Mouse (Mus musculus) CH12.LX (cell line): ENCODE measurements around the gene Srsf5. TPM values are rescaled to one million over a fixed set of nuclear protein-coding genes. Genes with fewer than 3 reads are reported as not detected.

ENCODE experiments used
- DNase-seq: peaks from one replicate; pipeline ENCODE4 v3.0.0-alpha.2; 2013; ENCODE audit errors: extremely low read depth
- H3K27ac ChIP-seq: 2 replicates; pipeline ENCODE4 v1.5.1; 2012; ENCODE audit warnings: low read depth, mild to moderate bottlenecking, control low read depth, moderate library complexity; ENCODE audit not compliant: insufficient read depth
- H3K27me3 ChIP-seq: replicated peaks from 2 replicates; pipeline ENCODE3; 2012; ENCODE audit warnings: inconsistent platforms
- H3K36me3 ChIP-seq, 2 experiments: replicated peaks in 1 of 2; 2 replicates each; pipeline versions ENCODE3 to v1.6.1; 2012; ENCODE audit warnings: inconsistent platforms in 1 of 2, low read length in 1 of 2, mild to moderate bottlenecking in 1 of 2, mixed read lengths in 1 of 2, moderate library complexity in 1 of 2; ENCODE audit not compliant: control insufficient read depth in 1 of 2, insufficient read depth in 1 of 2
- H3K4me1 ChIP-seq, 2 experiments: 2 replicates each; pipeline ENCODE4 v1.6.1; 2012; ENCODE audit warnings: inconsistent platforms in 1 of 2, moderate library complexity in 1 of 2; ENCODE audit not compliant: insufficient read depth in 2 of 2, control insufficient read depth in 1 of 2
- H3K4me2 ChIP-seq: 2 replicates; pipeline ENCODE4 v1.6.1; 2012; ENCODE audit warnings: low read depth, mild to moderate bottlenecking, control low read depth; ENCODE audit not compliant: poor library complexity, insufficient read depth, severe bottlenecking
- H3K4me3 ChIP-seq, 3 experiments: fragments of 150-350 bp in 1 of 3; sonication (generic) in 1 of 3; replicated peaks in 1 of 3; 2 replicates each; pipeline versions ENCODE3 to v1.5.1; 2011 to 2012; ENCODE audit warnings: low read depth in 2 of 3, low read length in 2 of 3, mild to moderate bottlenecking in 2 of 3, moderate library complexity in 2 of 3, control low read depth in 1 of 3, improper control_type of control experiment in 1 of 3, inconsistent platforms in 1 of 3, mixed read lengths in 1 of 3; ENCODE audit not compliant: poor library complexity in 1 of 3
- H3K79me2 ChIP-seq: replicated peaks from 2 replicates; pipeline ENCODE4 v1.6.1; 2012; ENCODE audit warnings: mild to moderate bottlenecking, moderate library complexity; ENCODE audit not compliant: control insufficient read depth, poor library complexity, insufficient read depth, severe bottlenecking; ENCODE audit errors: extremely low read depth
- H3K9ac ChIP-seq: 2 replicates; pipeline ENCODE4 v1.6.1; 2012; ENCODE audit warnings: low read depth, mild to moderate bottlenecking, control low read depth, moderate library complexity; ENCODE audit not compliant: insufficient read depth
- H3K9me3 ChIP-seq: replicated peaks from 2 replicates; pipeline ENCODE3; 2012; ENCODE audit warnings: low read length, inconsistent platforms, mixed read lengths
- BHLHE40 ChIP-seq: IDR thresholded peaks from 2 replicates; pipeline ENCODE4 v1.6.1; 2011; ENCODE audit warnings: mild to moderate bottlenecking, low read depth, low read length, improper control_type of control experiment
- CTCF ChIP-seq, 2 experiments: IDR thresholded peaks in 1 of 2; conservative IDR thresholded peaks in 1 of 2; 2 replicates each; pipeline ENCODE4 v1.5.1; 2011 to 2012; ENCODE audit warnings: low read depth in 2 of 2, low read length in 2 of 2, improper control_type of control experiment in 1 of 2, inconsistent platforms in 1 of 2, mild to moderate bottlenecking in 1 of 2, moderate library complexity in 1 of 2
- E2F4 ChIP-seq: IDR thresholded peaks from 2 replicates; pipeline ENCODE4 v1.6.1; 2011; ENCODE audit warnings: low read depth, low read length, improper control_type of control experiment; ENCODE audit not compliant: insufficient replicate concordance
- EP300 ChIP-seq: IDR thresholded peaks from 2 replicates; pipeline ENCODE4 v1.6.1; 2011; ENCODE audit warnings: low read length, improper control_type of control experiment
- ETS1 ChIP-seq: conservative IDR thresholded peaks from 2 replicates; pipeline ENCODE4 v1.6.1; 2012; ENCODE audit warnings: low read depth, mild to moderate bottlenecking, inconsistent platforms, low read length, improper control_type of control experiment, moderate library complexity
- GABPA ChIP-seq: IDR thresholded peaks from 2 replicates; pipeline ENCODE4 v1.6.1; 2012; ENCODE audit warnings: low read depth, low read length, improper control_type of control experiment, inconsistent platforms; ENCODE audit not compliant: insufficient replicate concordance
- HCFC1 ChIP-seq: IDR thresholded peaks from 2 replicates; pipeline ENCODE4 v1.6.1; 2012; ENCODE audit warnings: low read depth, mild to moderate bottlenecking, inconsistent platforms, low read length, improper control_type of control experiment
- IRF4 ChIP-seq: IDR thresholded peaks from 2 replicates; pipeline ENCODE4 v1.6.1; 2014; ENCODE audit warnings: low read depth, mild to moderate bottlenecking, inconsistent platforms, low read length, improper control_type of control experiment
- JUND ChIP-seq: conservative IDR thresholded peaks from 2 replicates; pipeline ENCODE4 v1.6.1; 2011; ENCODE audit warnings: low read depth, low read length, improper control_type of control experiment
- KAT2A ChIP-seq: IDR thresholded peaks from 2 replicates; pipeline ENCODE4 v1.6.1; 2012; ENCODE audit warnings: low read length, improper control_type of control experiment, inconsistent platforms; ENCODE audit not compliant: insufficient replicate concordance
- MAZ ChIP-seq: IDR thresholded peaks from 2 replicates; pipeline ENCODE4 v1.6.1; 2012; ENCODE audit warnings: low read depth, mild to moderate bottlenecking, inconsistent platforms, low read length, improper control_type of control experiment, moderate library complexity
- MEF2A ChIP-seq: IDR thresholded peaks from 2 replicates; pipeline ENCODE4 v1.6.1; 2014; ENCODE audit warnings: low read depth, mild to moderate bottlenecking, inconsistent platforms, low read length, improper control_type of control experiment, borderline replicate concordance
- MXI1 ChIP-seq: IDR thresholded peaks from 2 replicates; pipeline ENCODE4 v1.6.1; 2011; ENCODE audit warnings: mild to moderate bottlenecking, low read depth, low read length, improper control_type of control experiment
- MYC ChIP-seq: IDR thresholded peaks from 2 replicates; pipeline ENCODE4 v1.6.1; 2011; ENCODE audit warnings: low read depth, mild to moderate bottlenecking, improper control_type of control experiment, low read length
- PAX5 ChIP-seq: IDR thresholded peaks from 2 replicates; pipeline ENCODE4 v1.6.1; 2012; ENCODE audit warnings: low read length, inconsistent platforms, mixed read lengths
- POLR2AphosphoS2 ChIP-seq: IDR thresholded peaks from 2 replicates; pipeline ENCODE4 v1.6.1; 2011; ENCODE audit warnings: low read depth, low read length, improper control_type of control experiment
- RAD21 ChIP-seq: IDR thresholded peaks from 2 replicates; pipeline ENCODE4 v1.6.1; 2011; ENCODE audit warnings: low read depth, mild to moderate bottlenecking, low read length, improper control_type of control experiment, moderate library complexity
- SMC3 ChIP-seq: IDR thresholded peaks from 2 replicates; pipeline ENCODE4 v1.6.1; 2011; ENCODE audit warnings: low read depth, low read length, improper control_type of control experiment
- TCF12 ChIP-seq: IDR thresholded peaks from 2 replicates; pipeline ENCODE4 v1.6.1; 2014; ENCODE audit warnings: low read depth, mild to moderate bottlenecking, inconsistent platforms, low read length, improper control_type of control experiment
- USF1 ChIP-seq: IDR thresholded peaks from 2 replicates; pipeline ENCODE4 v1.6.1; 2014; ENCODE audit warnings: low read depth, mild to moderate bottlenecking, inconsistent platforms, low read length, improper control_type of control experiment
- USF2 ChIP-seq: conservative IDR thresholded peaks from 2 replicates; pipeline ENCODE4 v1.6.1; 2011; ENCODE audit warnings: low read depth, low read length, improper control_type of control experiment
- ZMIZ1 ChIP-seq: IDR thresholded peaks from 2 replicates; pipeline ENCODE4 v1.6.1; 2012; ENCODE audit warnings: low read depth, mild to moderate bottlenecking, inconsistent platforms, low read length, improper control_type of control experiment
- ZNF384 ChIP-seq: IDR thresholded peaks from 2 replicates; pipeline ENCODE4 v1.6.1; 2012; ENCODE audit warnings: low read depth, low read length, improper control_type of control experiment, inconsistent platforms
- dilution Hi-C: fragments of 300-500 bp; cut with MboI; formaldehyde crosslinking; loops from 2 replicates; pipeline ENCODE4 v1.14.3; 2020; ENCODE audit warnings: low sequenced_read_pairs; ENCODE audit not compliant: extremely low pct_unique_long_range_greater_than_20kb, extremely low pct_ligation_motif_present
- in situ Hi-C: fragments of 300-500 bp; cut with MboI; formaldehyde crosslinking; loops from 3 replicates; pipeline ENCODE4 v1.14.3; 2019; ENCODE audit warnings: low sequenced_read_pairs, low pct_ligation_motif_present, low pct_unique_long_range_greater_than_20kb, mixed read lengths
- polyA plus RNA-seq: library from polyadenylated mRNA; unstranded; fragments of >175 nt; gene quantifications from 2 replicates; pipeline ENCODE4 v1.2.1, GENCODE M21; 2012; ENCODE audit warnings: low read depth; ENCODE audit not compliant: insufficient read length
- total RNA-seq, 2 experiments: library from RNA; depleted of rRNA; stranded (reverse); fragments of 300-350 nt in 1 of 2; fragments of >200 nt in 1 of 2; gene quantifications; 2 replicates each; pipeline ENCODE4 v1.2.3; 2012 to 2014

Gene Srsf5
- total and polyA plus RNA-seq, 3 experiments: 260 to 549 (median 459) TPM

DNA sequence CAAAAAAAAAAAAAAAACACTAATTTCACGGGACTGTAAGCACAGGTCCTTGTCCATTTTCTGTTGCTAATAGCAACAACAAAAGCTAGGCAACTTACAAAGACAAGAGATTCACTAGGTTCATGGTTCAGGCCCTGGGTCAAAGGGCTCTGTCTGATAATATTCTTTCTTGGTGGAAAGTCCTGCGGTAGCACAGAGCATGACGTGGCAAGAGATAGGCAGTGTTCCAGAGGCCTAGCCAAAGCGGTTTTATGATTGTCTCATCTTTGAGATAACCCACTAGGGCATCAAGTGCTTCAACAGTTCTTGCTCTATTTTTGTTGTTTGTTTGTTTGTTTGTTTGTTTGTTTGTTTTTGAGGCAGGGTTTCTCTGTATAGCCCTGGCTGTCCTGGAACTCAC, 18.8 kb upstream of the Srsf5 start:
- TF ChIP-seq JUND: no peak
- no peak for TF ChIP-seq MEF2A
- no peak for TF ChIP-seq POLR2AphosphoS2
- no peak for TF ChIP-seq PAX5
- no peak for TF ChIP-seq MAZ
- no peak for TF ChIP-seq ETS1
- no peak for TF ChIP-seq GABPA
- TF ChIP-seq RAD21: no peak
- TF ChIP-seq MXI1: no peak
- TF ChIP-seq E2F4: no peak
- TF ChIP-seq ZNF384: no peak
- TF ChIP-seq USF2: no peak
- TF ChIP-seq, all 38 proteins: peak for 0
- Histone ChIP-seq H3K4me1 (peaks cover 0 to 2% of the 10 kb centered on the region in 2 experiments; a peak in 1 of 4 replicates), H3K79me2 (no peaks in the 10 kb centered on the region), H3K36me3 (no peaks in the 10 kb centered on the region), H3K9me3 (no peaks in the 10 kb centered on the region), H3K27me3 (no peaks in the 10 kb centered on the region), H3K9ac (no peak overlapping the region), H3K27ac (no peak overlapping the region), H3K4me3 (no peak overlapping the region), H3K4me2 (no peak overlapping the region)
- no peak for DNase-seq
- in situ Hi-C loops (no loop called here), dilution Hi-C loops (no loop called here)

GRCm38 (mm10) chr12:80927518-80927917, 17.8 kb upstream of the Srsf5 start:
- DNase-seq: no peak
- H3K9ac ChIP-seq: no peak overlapping the region
- TF ChIP-seq MXI1 (no peak), HCFC1 (no peak), IRF4 (no peak), CTCF (conservative IDR thresholded peaks at IDR 0.05 in 1 of 2, IDR thresholded peaks at IDR 0.05 in 1 of 2; ENCODE audit: low read depth in 2 of 2, low read length in 2 of 2) (no peak), USF1 (no peak), KAT2A (no peak), ETS1 (no peak), GABPA (no peak), MYC (no peak), SMC3 (no peak), TCF12 (no peak), EP300 (no peak), E2F4 (no peak), MAZ (no peak), USF2 (no peak), ZMIZ1 (no peak), ZNF384 (no peak), BHLHE40 (no peak)
- no peak overlapping the region for H3K4me2 ChIP-seq
- peaks cover 0 to 2% of the 10 kb centered on the region in 2 experiments; a peak in 1 of 4 replicates for H3K4me1 ChIP-seq
- no peak overlapping the region for H3K27ac ChIP-seq
- H3K27me3 ChIP-seq: no peaks in the 10 kb centered on the region
- dilution Hi-C loops (no loop called here), in situ Hi-C loops (no loop called here)
- H3K9me3 ChIP-seq: no peaks in the 10 kb centered on the region
- H3K36me3 ChIP-seq: no peaks in the 10 kb centered on the region
- H3K4me3 ChIP-seq: no peak overlapping the region
- no peaks in the 10 kb centered on the region for H3K79me2 ChIP-seq
